In the genomic region with DNA sequence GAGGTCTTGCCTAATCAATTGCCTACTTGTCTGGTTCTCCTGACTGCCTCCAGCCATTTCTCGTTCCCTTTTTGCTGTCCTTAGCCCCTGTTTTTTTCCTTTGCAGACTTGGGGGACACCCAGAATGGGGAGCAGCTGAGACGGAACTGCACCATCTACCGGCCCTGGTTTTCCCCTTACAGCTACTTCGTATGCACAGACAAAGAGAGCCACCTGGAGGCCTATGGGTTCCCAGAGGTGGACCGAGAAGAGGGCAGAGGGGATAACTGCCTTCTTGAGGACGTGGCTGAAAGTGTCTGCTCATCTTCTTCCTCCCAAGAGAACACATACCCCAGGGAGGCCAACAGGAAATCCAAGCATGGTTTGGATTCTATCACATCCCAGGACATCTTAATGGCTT, we compare ENCODE assay signal across 42 mouse cellular contexts. TPM values are rescaled to one million over a fixed set of nuclear protein-coding genes. Genes with fewer than 3 reads are reported as not detected.
"Had no signal": no experiment of that assay in that cellular context is flagged by ENCODE, and none has a peak within 500 bp of the region (broad histone marks: within the 10 kb centered on the region; RNA-seq: fewer than 3 reads in every experiment).

No protein-coding gene starts in this region.

- H3K9ac ChIP-seq: limb, embryonic 12.5 days; limb, embryonic 13.5 days; limb, embryonic 15.5 days; liver, embryonic 12.5 days; liver, embryonic 13.5 days; liver, embryonic 14.5 days; liver, embryonic 15.5 days; liver, postnatal 0 days; lung, embryonic 14.5 days; lung, embryonic 15.5 days; midbrain, embryonic 12.5 days; midbrain, embryonic 13.5 days; midbrain, embryonic 15.5 days had no signal

- DNase-seq: left cerebral cortex, postnatal 4 days; liver; liver, embryonic 13.5 days; liver, postnatal 0 days; lung, adult 18-20 months; lung, adult 2 months; lung, embryonic 14.5 days; lung, postnatal 10 days; lung, postnatal 14 days; lung, postnatal 36 days; lung, postnatal 4 days; midbrain, embryonic 14.5 days had no signal

- H3K27me3 ChIP-seq: limb, embryonic 12.5 days; limb, embryonic 13.5 days; limb, embryonic 15.5 days; liver, embryonic 12.5 days; liver, embryonic 13.5 days; liver, embryonic 15.5 days; lung, embryonic 15.5 days; midbrain, embryonic 12.5 days; midbrain, embryonic 13.5 days; midbrain, embryonic 15.5 days had no signal

- H3K27ac ChIP-seq: limb, embryonic 10.5 days; limb, embryonic 12.5 days; limb, embryonic 13.5 days; limb, embryonic 15.5 days; liver, embryonic 12.5 days; liver, embryonic 13.5 days; liver, embryonic 14.5 days; liver, embryonic 15.5 days; lung, embryonic 15.5 days; macrophage; midbrain, embryonic 10.5 days; midbrain, embryonic 12.5 days; midbrain, embryonic 13.5 days; midbrain, embryonic 15.5 days had no signal

- H3K4me1 ChIP-seq: liver, embryonic 12.5 days; liver, embryonic 13.5 days; liver, embryonic 15.5 days; lung, embryonic 15.5 days; midbrain, embryonic 12.5 days; midbrain, embryonic 13.5 days; midbrain, embryonic 15.5 days had no signal

- H3K4me3 ChIP-seq: limb, embryonic 10.5 days; limb, embryonic 12.5 days; limb, embryonic 13.5 days; limb, embryonic 15.5 days; liver, embryonic 12.5 days; liver, embryonic 13.5 days; liver, embryonic 15.5 days; lung, embryonic 15.5 days; megakaryocyte, embryonic 14.5 days; midbrain, embryonic 10.5 days; midbrain, embryonic 12.5 days; midbrain, embryonic 13.5 days; midbrain, embryonic 15.5 days; myocyte had no signal

- H3K4me2 ChIP-seq: limb, embryonic 12.5 days; limb, embryonic 13.5 days; limb, embryonic 15.5 days; liver, embryonic 11.5 days; liver, embryonic 12.5 days; liver, embryonic 13.5 days; liver, embryonic 15.5 days; lung, embryonic 14.5 days; lung, embryonic 15.5 days; midbrain, embryonic 11.5 days; midbrain, embryonic 12.5 days; midbrain, embryonic 13.5 days; midbrain, embryonic 15.5 days had no signal

- H3K36me3 ChIP-seq: limb, embryonic 10.5 days; limb, embryonic 12.5 days; limb, embryonic 13.5 days; limb, embryonic 15.5 days; liver, embryonic 12.5 days; liver, embryonic 13.5 days; liver, embryonic 15.5 days; lung, embryonic 15.5 days; midbrain, embryonic 10.5 days; midbrain, embryonic 12.5 days; midbrain, embryonic 13.5 days; midbrain, embryonic 15.5 days had no signal

- H3K9me3 ChIP-seq: limb, embryonic 10.5 days; limb, embryonic 12.5 days; limb, embryonic 13.5 days; limb, embryonic 15.5 days; liver, embryonic 12.5 days; liver, embryonic 13.5 days; liver, embryonic 15.5 days; lung, embryonic 15.5 days; megakaryocyte, embryonic 14.5 days; midbrain, embryonic 10.5 days; midbrain, embryonic 12.5 days; midbrain, embryonic 13.5 days; midbrain, embryonic 15.5 days had no signal

RNA-seq across cellular contexts. Expression of a gene that starts 2.8 kb away (rescaled TPM):
- total RNA-seq: left cerebral cortex, adult 8-10 months; left cerebral cortex, postnatal 10 days; left cerebral cortex, postnatal 14 days; left cerebral cortex, postnatal 25 days; left cerebral cortex, postnatal 36 days; left cerebral cortex, postnatal 4 days; liver, adult 2 months; megakaryocyte progenitor cell, adult 5-6 weeks; megakaryocyte, adult 5-6 weeks; megakaryocyte-erythroid progenitor cell, adult 5-6 weeks; midbrain, postnatal 0 days; monocyte, adult 5-6 weeks had no signal
- polyA plus RNA-seq: liver, adult 2 months; lung, adult 2 months; macrophage; myocyte had no signal

RNA-seq across cellular contexts. Expression of a gene that starts 34.3 kb away (rescaled TPM):
- total RNA-seq: left cerebral cortex, postnatal 10 days; left cerebral cortex, postnatal 14 days; left cerebral cortex, postnatal 25 days; left cerebral cortex, postnatal 36 days; liver, adult 2 months; megakaryocyte-erythroid progenitor cell, adult 5-6 weeks; midbrain, postnatal 0 days had no signal
- polyA plus RNA-seq: limb, embryonic 10.5 days; limb, embryonic 11.5 days; limb, embryonic 12.5 days; liver, adult 2 months; liver, embryonic 11.5 days; midbrain, embryonic 10.5 days; midbrain, embryonic 11.5 days; midbrain, embryonic 12.5 days; midbrain, embryonic 13.5 days; midbrain, embryonic 14.5 days; midbrain, embryonic 16.5 days; midbrain, postnatal 0 days had no signal
